Mouse (Mus musculus) kidney, postnatal 0 days (tissue): Measurements from ENCODE around the gene Eif3i. TPM values are rescaled to one million over a fixed set of nuclear protein-coding genes. Genes with fewer than 3 reads are reported as not detected.
A peak's percentile ranks its signal among the peaks of the same experiment; 100 is the strongest.

Experiments used
- ATAC-seq: fragments of 200-750 bp; cut with Nextera tagmentation; replicated peaks from 2 replicates; pipeline ENCODE4 v1.8.0; 2017; ENCODE audit warnings: low read depth, moderate number of reproducible peaks, moderate TSS enrichment, moderate library complexity; ENCODE audit not compliant: low FRiP score
- DNase-seq: peaks from one replicate; pipeline ENCODE4 v3.0.0-alpha.2; 2016; ENCODE audit warnings: low spot score
- H3K27ac ChIP-seq: fragments of 300-500 bp; sonication (generic); 2 replicates; pipeline ENCODE4 v1.5.1; 2014; ENCODE audit warnings: mild to moderate bottlenecking
- H3K27me3 ChIP-seq: fragments of 300-500 bp; sonication (generic); 2 replicates; pipeline ENCODE4 v1.6.1; 2014; ENCODE audit warnings: low read length, mixed read lengths; ENCODE audit not compliant: insufficient read depth
- H3K36me3 ChIP-seq: fragments of 300-500 bp; sonication (generic); 2 replicates; pipeline ENCODE4 v1.6.1; 2014; ENCODE audit warnings: low read length, mixed read lengths; ENCODE audit not compliant: insufficient read depth
- H3K4me1 ChIP-seq: fragments of 300-500 bp; sonication (generic); replicated peaks from 2 replicates; pipeline ENCODE4 v1.6.1; 2014; ENCODE audit warnings: antibody characterized with exemption, low read length, mixed read lengths; ENCODE audit not compliant: insufficient read depth
- H3K4me2 ChIP-seq: fragments of 300-500 bp; sonication (generic); 2 replicates; pipeline ENCODE4 v1.6.1; 2014; ENCODE audit warnings: mild to moderate bottlenecking, low read length, moderate library complexity, mixed read lengths
- H3K4me3 ChIP-seq: fragments of 300-500 bp; sonication (generic); replicated peaks from 2 replicates; pipeline ENCODE4 v1.5.1; 2014; ENCODE audit warnings: low read depth, low read length
- H3K9ac ChIP-seq: fragments of 300-500 bp; sonication (generic); 2 replicates; pipeline ENCODE4 v1.6.1; 2014; ENCODE audit warnings: low read depth, low read length
- H3K9me3 ChIP-seq: fragments of 300-500 bp; sonication (generic); replicated peaks from 2 replicates; pipeline ENCODE4 v1.6.1; 2016; ENCODE audit warnings: low read length, inconsistent platforms, mixed read lengths
- CTCF ChIP-seq: IDR thresholded peaks from 2 replicates; pipeline ENCODE4 v1.5.1; 2016; ENCODE audit warnings: antibody characterized with exemption, low read depth, mild to moderate bottlenecking, moderate library complexity
- WGBS: fragments of 180-500 bp; shearing (Covaris S2); extraction: QIAGEN DNeasy Blood & Tissue Kit; methylation state at CpG from one replicate; pipeline ENCODE4 v1.1.7; 2014; 5-methylcytosine and 5-hydroxymethylcytosine counted together
- polyA plus RNA-seq: library from polyadenylated mRNA; unstranded; fragments of >200 nt; fragmentation: Nextera tagmentation; extraction: Ambion mirVana; gene quantifications from 2 replicates; pipeline ENCODE4 v1.2.1, GENCODE M21; 2015

Gene Eif3i
- polyA plus RNA-seq, 1 experiment from 2014 or later: 298 TPM

DNA sequence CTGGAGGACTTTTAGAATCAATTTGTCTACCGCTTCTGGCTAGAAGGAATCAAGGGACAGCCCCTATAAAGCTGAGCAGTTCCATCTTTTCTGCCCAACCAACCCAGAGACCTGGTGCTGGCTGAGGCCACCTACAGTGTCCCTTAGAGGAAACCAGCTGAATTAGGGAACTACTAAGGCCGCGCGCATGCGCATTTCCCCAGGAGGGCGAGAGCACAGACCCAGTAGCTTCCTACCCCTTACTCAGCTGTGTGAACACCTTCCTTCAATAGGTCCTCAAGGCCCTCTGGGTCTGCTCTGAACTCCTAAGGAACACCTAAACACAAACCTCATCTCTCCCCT is 24.6 kb upstream of the Eif3i start:
- H3K36me3 ChIP-seq: peaks cover 30% of the 10 kb centered on the region
- ATAC-seq: 0 out of 2 replicates have a peak, but pooled peaks have one; percentile 7

DNA sequence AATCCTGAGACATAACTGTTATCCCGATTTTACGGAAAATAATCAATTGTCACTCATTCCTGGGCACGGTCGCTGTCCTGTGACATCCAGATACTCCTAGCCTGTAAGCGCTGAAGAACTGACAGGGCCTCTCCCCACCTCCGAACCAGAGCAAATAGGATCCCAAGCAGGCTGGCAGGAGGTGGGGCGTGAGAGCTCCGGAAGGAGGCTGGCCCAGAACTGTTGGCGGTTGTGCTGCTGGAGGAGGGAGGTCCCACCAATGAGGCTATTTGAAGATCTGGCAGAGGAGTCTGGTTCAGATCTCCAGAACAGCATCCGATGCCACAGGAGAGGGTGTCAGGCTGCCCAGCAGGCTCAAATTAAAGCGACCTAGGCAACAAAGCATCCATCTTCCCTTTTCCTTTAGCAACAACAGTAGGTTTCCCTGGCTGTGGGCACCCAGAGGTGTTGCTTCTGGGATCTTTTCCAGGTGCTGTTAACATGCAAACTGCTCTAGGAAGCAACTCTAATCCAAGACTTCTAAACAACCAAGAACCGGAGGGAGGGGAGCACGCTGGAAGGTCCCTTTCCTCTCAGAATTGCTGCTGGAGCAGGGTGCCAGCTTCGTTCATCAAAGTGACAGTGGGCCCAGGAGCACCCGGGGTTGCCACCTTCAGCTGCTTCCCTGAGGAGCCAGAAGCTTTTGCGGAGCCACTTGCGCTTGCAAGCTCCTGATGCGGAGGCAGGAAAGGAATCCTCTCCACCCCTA is 24.0 kb upstream of the Eif3i start:
- peak overlapping the region; percentile 93 for H3K27ac ChIP-seq
- H3K9me3 ChIP-seq: no peaks in the 10 kb centered on the region
- peaks cover 25% of the 10 kb centered on the region for H3K36me3 ChIP-seq
- DNase-seq: peak; percentile 99
- 1% methylated on average over 18 of the region's 18 CpGs for WGBS
- peak; percentile 87 for ATAC-seq
- 0 out of 2 replicates have a peak, but pooled peaks have one; percentile 11 for TF ChIP-seq CTCF
- peak overlapping the region; percentile 84 for H3K4me2 ChIP-seq
- H3K4me3 ChIP-seq: peak overlapping the region; percentile 73
- H3K9ac ChIP-seq: peak overlapping the region; percentile 78
- H3K4me1 ChIP-seq: peaks cover 20% of the 10 kb centered on the region
- no peaks in the 10 kb centered on the region for H3K27me3 ChIP-seq

More for the DNA sequence above, 24.6 kb upstream of the Eif3i start:
- Histone ChIP-seq H3K27ac (peak overlapping the region; percentile 93), H3K9ac (peak overlapping the region; percentile 40), H3K4me1 (peaks cover 20% of the 10 kb centered on the region), H3K9me3 (no peaks in the 10 kb centered on the region), H3K27me3 (no peaks in the 10 kb centered on the region), H3K4me2 (peak overlapping the region; percentile 84), H3K4me3 (peak overlapping the region; percentile 73)
- peak; percentile 84 for DNase-seq
- 0 out of 2 replicates have a peak, but pooled peaks have one; percentile 3 for TF ChIP-seq CTCF
- 2% methylated on average over 6 of the region's 6 CpGs for WGBS

DNA sequence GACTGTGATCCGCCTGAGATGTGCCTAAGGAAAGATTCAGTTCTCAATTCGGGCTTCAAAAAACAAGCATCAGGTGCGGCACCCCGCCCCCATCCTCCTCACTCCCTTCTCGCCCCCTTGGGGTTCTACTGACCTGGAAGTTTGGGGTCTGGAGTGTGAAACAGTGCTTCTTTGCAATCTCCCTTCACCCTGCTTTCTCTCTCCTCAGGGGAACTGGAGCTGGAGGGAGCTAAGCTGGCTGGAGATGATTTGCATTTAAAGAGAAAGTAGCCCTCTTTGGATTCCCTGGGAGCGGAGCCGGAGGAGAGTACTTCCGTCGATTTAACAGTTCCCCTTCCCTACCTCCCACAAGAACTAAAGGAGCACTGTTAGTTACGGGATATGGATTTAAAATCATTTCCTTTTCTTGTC is 23.2 kb upstream of the Eif3i start, which contains the start of gene Ccdc28b:
Ccdc28b (minus strand) TSS at position 267 of the 411 bp plus-strand sequence.
- WGBS: under 1% methylated on average over 10 of the region's 10 CpGs
- peak within 1 kb of the TSS; percentile 78 for H3K9ac ChIP-seq
- no peaks in the 10 kb centered on the region for H3K27me3 ChIP-seq
- peak within 1 kb of the TSS; percentile 73 for H3K4me3 ChIP-seq
- no peak for TF ChIP-seq CTCF
- H3K9me3 ChIP-seq: no peaks in the 10 kb centered on the region
- peak within 1 kb of the TSS; percentile 93 for H3K27ac ChIP-seq
- H3K4me2 ChIP-seq: peak within 1 kb of the TSS; percentile 84
- ATAC-seq (no peak), DNase-seq (peak; percentile 86)
- H3K4me1 ChIP-seq: peaks cover 20% of the 10 kb centered on the region
- H3K36me3 ChIP-seq: peaks cover 17% of the 10 kb centered on the region

DNA sequence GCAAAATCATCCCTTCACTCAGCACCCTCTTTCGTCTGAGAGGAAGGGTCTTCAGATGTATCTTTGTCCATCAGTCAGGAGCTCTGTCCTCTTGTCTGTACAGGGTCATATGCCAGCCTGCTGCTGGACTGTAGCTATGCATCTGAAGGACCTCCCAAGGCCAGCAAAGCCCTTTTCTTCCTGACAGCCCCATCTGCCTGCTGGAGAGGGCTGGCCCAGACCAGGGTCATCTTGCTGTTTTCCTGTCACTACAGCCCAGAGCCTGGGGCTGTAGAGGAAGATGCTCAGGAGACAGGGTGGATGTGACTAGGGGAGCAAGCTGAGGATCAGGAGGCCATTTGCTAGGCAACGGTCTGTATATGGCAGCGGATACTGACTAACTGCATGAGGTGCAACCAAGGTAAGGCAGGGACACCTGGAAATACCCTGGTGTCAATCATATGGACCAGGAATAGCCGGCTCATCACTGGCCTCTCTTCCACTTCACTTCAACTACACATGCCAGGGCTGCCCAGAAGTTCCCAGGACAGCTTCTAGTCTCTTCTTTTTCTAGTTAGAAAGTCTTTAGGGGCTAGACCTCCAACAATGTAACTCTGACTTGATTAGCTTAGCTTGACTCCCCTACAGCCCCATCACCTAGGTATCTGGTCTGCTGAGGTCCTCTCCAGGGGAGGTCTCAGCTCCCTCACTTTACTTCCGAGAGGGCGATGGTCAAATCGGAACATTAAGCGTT is 22.5 kb upstream of the Eif3i start:
- peaks cover 11% of the 10 kb centered on the region for H3K36me3 ChIP-seq
- H3K27ac ChIP-seq: peak overlapping the region; percentile 93
- DNase-seq (no peak), ATAC-seq (no peak)
- H3K4me2 ChIP-seq: peak overlapping the region; percentile 84
- no peak for TF ChIP-seq CTCF
- H3K9ac ChIP-seq: peak overlapping the region; percentile 78
- H3K9me3 ChIP-seq: no peaks in the 10 kb centered on the region
- no peaks in the 10 kb centered on the region for H3K27me3 ChIP-seq
- peak overlapping the region; percentile 73 for H3K4me3 ChIP-seq
- 20% methylated on average over 8 of the region's 8 CpGs for WGBS
- H3K4me1 ChIP-seq: peaks cover 25% of the 10 kb centered on the region

DNA sequence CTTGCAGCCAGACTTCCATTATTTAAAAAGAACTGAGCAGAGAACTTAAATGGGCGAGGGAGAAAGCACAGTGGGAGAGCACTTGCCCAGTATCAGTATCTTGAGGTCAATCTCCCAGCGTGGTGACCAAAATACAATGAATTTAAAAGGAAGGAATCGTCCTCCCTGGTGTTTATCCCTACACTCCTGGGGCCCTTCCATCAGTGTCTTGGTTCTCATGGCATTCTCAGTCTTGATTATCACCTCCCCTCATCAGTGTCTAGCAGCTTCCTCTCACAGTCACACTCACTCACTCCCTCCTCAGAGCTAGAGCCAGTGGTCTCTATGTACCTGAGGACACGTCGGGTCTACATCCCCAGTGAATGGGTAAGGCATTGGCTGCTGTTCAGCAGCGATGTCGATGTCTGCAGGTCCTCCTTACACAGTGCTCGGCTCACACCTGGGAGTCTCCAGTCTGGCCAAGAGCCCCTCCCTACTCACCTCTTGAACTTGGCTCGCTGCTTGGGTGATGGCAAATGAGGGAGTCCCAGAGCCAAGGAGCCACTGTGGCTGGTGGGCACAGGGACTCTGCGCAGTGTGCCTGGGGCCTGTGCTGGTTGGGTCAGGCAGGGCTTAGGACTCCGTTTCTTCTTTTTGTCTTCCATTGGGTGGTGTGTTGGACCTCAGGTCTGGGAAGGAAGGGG is 21.8 kb upstream of the Eif3i start:
- no peak overlapping the region for H3K4me3 ChIP-seq
- DNase-seq (no peak), ATAC-seq (no peak)
- no peaks in the 10 kb centered on the region for H3K27me3 ChIP-seq
- H3K9me3 ChIP-seq: no peaks in the 10 kb centered on the region
- H3K4me1 ChIP-seq: peaks cover 30% of the 10 kb centered on the region
- TF ChIP-seq CTCF: no peak
- peak overlapping the region; percentile 70; the same call in 1 of the 2 replicates for H3K27ac ChIP-seq
- WGBS: 75% methylated on average over 11 of the region's 11 CpGs
- H3K4me2 ChIP-seq: peak overlapping the region; percentile 84
- 0 out of 2 replicates have a peak overlapping the region, but pooled peaks have one; percentile 78 for H3K9ac ChIP-seq
- peaks cover 5% of the 10 kb centered on the region; the same call in 1 of the 2 replicates for H3K36me3 ChIP-seq
